Mouse (Mus musculus): ENCODE data around the gene Hdhd5.
A peak's percentile ranks its signal among the peaks of the same experiment; 100 is the strongest.

The Hdhd5 gene

DNA sequence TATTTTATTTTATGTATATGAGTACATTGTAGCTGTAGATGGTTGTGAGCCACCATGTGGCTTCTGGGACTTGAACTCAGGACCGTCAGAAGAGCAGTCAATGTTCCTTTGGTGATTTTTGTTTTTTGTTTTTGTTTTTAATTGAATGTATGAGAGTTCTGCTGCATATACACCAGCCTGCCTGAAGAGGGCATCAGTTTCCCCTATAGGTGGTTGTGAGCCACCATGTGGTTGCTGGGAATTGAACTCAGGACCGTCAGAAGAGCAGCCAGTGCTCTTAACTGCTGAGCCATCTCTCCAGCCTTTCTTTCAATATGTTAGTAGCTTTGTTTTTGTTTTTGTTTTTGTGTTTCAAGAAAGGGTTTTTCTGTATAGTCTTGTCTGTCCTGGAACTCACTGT is 5.2 kb upstream of the Hdhd5 start:
- no peak for DNase-seq (ENCODE audit: low read depth in 2 of 2, low spot score in 2 of 2)

DNA sequence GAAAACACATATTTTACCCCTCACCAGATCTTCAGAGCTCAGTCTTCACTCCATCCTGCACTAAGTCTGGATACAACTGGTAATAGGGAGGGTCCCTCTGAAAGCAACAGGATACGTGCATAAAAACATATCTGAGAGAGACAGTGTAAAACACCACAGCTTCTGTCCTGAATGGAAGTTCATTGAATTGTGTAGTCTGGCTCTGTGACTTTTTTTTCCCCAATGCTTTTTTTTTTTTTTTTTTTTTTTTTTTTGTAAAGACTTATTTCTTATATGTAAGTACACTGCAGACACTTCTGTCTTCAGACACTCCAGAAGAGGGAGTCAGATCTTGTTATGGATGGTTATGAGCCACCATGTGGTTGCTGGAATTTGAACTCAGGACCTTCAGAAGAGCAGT is 1.5 kb upstream of the Hdhd5 start:
- DNase-seq (ENCODE audit: low read depth in 2 of 2, low spot score in 2 of 2): no peak

DNA sequence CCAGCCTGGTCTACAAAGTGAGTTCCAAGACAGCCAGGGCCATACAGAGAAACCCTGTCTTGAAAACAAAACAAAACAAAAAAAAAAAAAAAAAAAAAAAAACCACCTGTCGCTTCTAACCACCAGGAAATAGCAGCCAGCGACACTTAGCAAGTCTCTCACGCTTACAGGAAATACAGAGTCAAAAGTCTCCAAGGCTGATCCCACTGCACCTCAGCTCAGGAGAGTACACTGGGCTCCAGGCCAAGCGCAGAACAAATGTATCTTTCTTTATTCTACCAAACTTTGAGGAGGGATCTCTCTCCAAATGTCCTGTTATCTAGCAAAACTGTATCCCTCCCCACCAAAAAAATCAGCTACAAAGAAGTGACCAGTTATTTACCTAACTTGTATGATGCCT is 2.0 kb downstream of the Hdhd5 start:
- DNase-seq (ENCODE audit: low read depth in 2 of 2, low spot score in 2 of 2): no peak

DNA sequence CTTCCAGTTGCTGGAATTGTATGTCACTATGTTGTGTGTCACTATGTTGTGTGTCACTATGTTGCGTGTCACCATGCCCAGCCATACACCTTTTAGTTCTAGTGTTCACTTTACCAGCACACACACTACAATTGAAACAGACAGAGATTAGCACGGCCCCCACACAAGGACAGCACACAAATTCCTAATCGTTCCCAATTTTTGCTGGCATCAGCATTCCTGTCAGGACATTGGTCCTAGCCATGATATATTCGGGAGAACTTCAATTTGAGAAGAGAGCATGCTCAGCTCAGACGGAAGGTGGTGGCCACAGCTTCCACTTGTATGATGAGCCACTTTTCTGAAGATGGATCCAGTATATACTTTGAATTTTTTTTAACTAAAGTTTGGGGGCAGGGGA is 6.3 kb downstream of the Hdhd5 start:
- DNase-seq (ENCODE audit: low read depth in 2 of 2, low spot score in 2 of 2): no peak

DNA sequence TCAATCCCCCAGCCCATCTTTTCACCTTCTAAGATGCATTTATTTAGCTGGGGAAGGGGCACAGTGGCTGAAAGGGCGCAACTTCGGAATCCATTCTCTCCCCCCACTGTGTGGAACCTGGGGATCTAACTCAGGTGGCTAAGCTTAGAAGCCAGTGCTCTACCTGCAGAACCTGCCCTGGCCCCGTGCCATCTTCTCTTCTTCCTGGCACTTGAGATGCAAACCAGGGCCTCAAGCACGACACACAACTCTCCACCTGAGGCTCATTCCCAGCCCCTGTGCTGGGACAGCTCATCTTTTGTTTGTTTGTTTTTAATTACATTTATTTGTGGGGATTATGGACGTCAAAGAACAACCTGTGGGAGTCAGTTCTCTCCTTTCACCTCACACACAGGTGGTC is 11.5 kb downstream of the Hdhd5 start:
- DNase-seq (ENCODE audit: low read depth in 2 of 2, low spot score in 2 of 2): no peak

DNA sequence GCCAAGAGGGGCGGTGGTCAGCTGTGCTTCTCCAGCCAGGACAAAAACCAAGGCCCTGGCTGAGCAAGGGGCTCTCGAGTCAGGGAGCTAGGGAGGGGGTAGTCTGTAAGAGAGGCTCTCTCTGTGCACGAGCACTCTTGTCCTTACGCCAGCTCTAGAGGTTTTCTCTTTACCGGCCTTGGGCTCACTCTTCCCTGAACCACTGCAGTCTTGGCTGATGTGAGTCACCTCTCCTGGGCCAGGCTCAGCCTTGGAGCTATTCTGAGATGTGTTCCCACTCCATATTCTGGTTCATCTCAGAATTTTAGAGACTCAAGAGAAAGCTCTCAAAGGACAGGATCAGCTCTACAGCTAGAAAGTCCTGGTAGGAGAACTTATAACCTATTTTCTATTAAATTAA is 13.8 kb downstream of the Hdhd5 start:
- no peak for DNase-seq (ENCODE audit: low read depth in 2 of 2, low spot score in 2 of 2)

DNA sequence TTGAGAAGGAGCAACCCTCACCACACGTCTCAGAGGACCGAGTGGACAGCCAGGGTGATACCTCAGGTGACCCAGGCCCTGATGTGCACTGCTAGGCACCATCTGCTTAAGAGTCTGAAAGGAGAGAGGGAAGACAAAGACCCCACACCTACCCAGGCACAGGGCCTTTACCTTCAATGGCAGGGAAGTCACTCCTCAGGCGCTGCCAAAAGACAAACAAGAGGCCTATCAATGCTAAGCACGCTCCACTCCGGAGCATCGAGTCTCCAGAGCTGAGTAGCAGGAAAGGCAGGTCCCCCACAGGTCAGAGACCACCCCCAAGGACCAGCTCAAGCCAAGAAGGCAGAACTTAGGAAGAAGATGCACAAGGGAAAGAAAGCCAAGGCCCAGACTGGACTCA is 14.2 kb downstream of the Hdhd5 start:
- DNase-seq (ENCODE audit: low read depth in 2 of 2, low spot score in 2 of 2): no peak

DNA sequence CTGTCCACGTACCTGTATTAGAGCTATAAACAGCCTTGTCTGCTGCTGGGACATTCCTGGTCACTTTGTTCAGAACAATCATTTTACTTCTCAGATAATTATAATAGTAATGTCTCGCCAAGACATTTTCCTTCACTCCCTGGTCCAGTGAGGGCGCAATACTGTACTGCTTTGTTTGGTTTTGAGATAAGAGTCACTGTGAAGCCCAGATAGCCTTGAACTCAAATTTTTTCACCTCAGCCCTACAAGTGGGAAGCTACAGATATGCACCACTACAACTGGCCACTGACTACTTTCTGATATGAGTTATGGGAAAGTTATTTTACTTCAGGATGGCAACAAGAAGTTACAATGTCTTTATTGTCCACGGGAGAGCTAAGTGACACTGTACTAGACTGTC is 14.7 kb downstream of the Hdhd5 start:
- DNase-seq (ENCODE audit: low read depth in 2 of 2, low spot score in 2 of 2): no peak

DNA sequence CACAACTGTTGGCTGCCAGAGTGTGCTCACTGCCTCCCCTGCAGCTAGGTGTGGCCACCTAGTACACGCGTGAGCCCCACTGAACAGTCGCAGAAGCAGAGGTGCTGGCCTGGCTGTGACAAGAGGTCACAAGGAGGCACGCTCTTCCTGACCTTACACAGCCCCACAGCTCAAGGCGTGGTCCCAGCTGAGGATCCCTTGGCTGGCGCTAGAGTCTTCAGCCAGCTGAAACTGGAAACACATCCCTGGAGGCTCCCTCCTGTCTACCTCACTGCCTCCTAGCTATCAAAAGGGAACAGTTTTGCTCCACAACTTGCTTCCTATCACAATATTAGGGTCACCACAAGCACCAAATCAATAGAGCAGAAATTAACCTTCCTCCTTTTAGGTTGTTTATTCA is 19.9 kb downstream of the Hdhd5 start:
- no peak for DNase-seq (ENCODE audit: low read depth in 2 of 2, low spot score in 2 of 2)

DNA sequence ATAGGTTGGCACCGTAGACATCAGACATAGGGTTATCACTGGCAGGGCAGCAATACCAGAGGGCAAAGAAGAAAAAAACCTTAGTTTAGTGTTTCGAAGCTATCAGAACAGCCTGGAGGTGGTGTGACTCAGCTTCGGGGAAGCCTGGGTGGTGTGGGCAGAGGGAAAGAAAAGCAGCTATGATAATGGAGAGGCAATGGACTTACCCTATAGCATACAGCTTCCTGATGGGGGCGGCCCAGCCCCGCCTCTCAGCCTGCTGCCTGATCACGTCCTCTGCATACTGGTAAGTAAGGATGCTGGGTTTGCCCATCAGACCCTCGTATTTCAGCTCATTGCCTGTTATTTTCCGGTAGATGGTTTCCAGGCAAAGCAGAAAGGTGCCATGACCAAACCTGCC is 20.7 kb downstream of the Hdhd5 start:
- no peak for DNase-seq (ENCODE audit: low read depth in 2 of 2, low spot score in 2 of 2)

DNA sequence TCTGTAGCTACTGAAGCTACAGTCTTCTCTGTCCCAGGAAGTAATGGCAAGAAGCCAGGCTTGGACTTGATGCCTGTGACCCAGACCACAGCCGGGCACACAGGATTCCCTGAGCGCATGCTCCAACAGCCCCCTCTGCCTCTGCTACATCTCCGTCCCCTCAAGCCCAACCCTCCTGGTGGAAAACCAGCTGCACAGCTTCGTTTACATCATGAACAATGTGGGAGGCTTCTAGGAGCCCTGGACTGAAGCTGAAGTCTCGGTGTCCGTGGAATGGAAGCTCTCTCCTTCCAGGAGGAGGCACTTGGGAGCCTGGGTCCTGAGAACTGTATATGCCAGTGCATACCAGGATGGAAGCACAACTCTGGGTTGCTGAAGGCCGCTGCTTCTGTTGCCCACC is 21.1 kb downstream of the Hdhd5 start:
- DNase-seq (ENCODE audit: low read depth in 2 of 2, low spot score in 2 of 2): no peak

DNA sequence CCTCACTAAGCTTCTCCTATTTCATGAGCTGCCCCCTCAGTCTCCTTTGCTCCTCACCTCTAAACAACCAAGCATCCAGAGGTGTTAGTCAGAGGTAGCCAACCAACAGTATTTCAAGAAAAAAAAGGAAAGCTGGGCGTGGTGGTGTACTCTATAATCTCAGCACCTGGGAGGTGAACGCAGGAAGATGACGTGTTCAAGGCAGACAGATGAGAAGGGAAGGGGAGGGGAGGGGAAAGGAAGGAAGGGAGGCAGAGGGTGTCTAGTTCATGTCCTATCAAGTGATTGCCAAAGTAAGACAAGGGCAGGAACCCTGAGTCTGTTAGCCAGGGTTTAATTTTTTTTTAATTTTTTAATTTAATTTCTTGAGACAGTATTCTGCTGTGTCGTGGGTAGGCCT is 22.5 kb downstream of the Hdhd5 start:
- DNase-seq (ENCODE audit: low read depth in 2 of 2, low spot score in 2 of 2): no peak

DNA sequence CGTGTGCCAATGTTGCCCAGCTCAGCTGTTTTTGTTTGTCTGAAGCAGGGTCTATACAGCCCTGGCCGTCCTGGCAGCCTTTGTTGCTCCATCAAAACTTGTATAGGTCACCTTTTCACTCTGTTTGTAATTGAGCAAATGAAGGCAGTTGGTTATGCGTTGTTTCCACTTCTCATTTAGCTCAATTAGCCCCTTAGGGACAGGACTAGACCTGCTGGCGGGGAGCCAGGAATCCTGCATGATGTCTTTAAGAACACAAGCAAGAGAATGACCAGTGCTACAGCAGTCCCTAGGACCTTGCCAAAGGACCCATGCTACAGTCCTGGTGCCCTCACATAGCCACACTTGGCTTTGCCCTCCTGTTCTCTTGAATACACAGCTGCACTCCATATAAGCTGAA is 25.6 kb downstream of the Hdhd5 start:
- DNase-seq (ENCODE audit: low read depth in 2 of 2, low spot score in 2 of 2): no peak

DNA sequence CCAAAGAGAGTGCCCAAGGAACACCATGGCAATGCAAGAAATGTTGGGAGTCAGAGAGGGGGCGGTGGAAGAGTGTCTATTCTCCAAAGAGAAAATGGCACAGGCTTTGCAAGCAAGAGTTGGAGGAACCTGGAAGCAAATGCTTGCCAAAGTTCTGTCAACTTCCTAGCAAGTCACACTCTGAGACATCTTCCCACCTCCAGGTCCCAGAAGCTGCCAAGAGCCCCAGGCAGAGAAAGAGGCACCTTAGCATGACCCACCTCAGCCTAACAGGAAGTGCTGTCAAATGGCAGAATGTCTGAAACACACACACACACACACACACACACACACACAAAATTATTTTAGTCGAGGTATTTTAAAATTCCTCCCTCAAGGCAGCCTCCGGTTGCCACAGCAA is 27.1 kb downstream of the Hdhd5 start:
- no peak for DNase-seq (ENCODE audit: low read depth in 2 of 2, low spot score in 2 of 2)

DNA sequence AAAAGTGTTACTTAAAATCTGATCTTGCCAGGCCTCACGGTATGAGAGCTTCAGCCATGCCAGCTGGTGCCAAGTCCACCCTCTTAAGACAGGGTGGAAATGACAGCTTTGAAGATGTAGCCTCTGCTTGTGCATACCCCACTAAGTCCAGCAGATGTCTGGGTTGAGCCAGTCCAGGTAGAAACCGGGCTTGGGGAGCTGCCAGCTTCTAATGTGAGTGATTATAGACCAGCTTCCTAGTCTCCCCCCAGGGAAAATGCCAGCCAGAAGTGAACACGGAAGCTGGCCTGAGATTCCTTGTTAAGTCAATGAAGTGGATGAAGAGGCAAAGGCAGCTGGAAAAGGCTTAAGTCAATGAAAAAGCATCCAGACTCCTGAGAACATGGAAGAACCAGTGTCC is 34.6 kb downstream of the Hdhd5 start:
- DNase-seq (ENCODE audit: low read depth in 2 of 2, low spot score in 2 of 2): no peak

DNA sequence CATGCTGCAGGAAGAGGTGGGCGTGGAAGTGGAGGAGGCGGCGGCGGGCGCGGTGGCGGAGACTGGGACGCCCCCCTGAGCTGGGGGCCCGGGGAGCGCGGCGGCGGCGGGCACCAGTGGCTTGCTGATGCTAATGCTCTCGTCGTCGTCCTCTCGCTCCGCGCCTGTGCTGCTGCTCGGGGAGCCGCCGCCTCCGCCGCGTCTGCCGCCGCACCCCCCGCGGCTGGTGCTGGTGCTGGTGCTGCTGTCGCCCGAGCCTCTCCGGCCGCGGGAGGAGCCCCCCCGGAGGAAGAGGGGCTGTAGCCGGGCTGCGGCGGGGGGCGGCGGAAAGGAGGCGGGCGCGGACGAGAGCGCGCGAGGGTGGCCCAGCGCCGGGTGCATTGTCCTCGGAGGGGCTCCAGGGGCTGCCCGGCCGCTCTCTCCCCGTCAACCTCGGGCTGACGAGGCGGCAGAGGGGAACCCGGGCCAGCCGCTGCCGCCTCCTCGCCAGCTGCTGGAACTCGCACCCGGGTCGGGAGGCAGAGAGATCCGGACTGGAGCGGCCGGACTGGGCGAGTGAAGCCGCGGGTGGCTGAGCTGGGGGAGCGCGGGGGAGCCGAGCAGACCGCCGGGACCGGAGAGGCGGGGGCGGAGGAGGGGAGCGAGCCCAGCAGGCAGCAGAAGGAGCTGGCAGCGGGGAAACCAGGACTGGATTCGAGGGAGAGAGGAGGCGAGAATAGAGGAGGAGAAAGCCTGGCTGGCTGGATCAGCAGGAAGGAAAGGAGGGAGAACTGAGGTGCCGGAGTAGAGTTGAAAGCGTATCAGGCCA is 37.5 kb downstream of the Hdhd5 start, which contains the start of gene Tmem121b:
TSS of gene Tmem121b (minus strand) at position 434 of the 808 bp plus-strand sequence.
- DNase-seq (ENCODE audit: low read depth in 2 of 2, low spot score in 2 of 2): no peak

DNA sequence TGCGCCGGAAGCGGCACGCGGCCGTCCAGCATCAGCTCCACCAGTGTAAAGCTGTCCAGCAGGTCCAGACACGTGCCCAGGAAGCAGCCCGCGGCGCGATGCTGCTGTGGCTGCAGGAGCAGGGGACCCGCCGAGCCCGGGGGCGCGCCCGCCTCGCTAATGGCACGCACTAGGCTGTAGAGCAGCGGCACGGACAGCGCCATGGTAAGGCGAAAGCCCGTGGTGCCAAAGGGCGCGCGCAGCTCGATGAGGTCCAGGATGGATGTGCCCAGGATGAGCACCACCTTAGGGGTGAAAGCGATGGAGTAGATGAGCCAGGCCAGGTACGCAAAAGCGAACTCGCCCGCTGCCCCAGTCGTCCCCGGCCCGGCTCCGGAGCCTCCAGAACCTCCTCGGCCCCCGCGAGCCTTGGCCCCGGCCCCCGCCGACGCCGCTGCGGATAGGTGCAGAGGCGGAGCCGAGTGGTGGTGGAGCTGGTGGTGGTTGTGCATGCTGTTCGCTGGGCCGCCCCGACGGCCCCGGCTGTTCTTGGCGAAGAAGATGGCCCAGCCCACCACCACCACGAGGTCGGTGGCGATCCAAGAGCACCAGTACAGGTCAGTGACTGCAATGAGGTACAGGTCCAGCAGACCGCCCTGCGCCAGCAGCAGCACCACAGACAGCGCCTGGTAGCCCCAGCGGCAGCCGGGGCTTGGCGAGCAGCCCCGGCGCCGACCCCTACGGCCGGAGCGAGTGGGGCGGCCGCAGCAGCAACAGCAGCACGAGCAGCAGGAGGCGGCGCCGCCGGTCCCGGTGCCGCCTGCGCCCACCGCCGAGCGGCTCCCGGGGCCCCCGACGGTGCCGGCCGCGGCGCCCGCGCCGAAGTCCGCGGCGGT is 38.4 kb downstream of the Hdhd5 start:
- peak in 1 of 2 experiments; percentile 28 for DNase-seq (ENCODE audit: low read depth in 2 of 2, low spot score in 2 of 2)

DNA sequence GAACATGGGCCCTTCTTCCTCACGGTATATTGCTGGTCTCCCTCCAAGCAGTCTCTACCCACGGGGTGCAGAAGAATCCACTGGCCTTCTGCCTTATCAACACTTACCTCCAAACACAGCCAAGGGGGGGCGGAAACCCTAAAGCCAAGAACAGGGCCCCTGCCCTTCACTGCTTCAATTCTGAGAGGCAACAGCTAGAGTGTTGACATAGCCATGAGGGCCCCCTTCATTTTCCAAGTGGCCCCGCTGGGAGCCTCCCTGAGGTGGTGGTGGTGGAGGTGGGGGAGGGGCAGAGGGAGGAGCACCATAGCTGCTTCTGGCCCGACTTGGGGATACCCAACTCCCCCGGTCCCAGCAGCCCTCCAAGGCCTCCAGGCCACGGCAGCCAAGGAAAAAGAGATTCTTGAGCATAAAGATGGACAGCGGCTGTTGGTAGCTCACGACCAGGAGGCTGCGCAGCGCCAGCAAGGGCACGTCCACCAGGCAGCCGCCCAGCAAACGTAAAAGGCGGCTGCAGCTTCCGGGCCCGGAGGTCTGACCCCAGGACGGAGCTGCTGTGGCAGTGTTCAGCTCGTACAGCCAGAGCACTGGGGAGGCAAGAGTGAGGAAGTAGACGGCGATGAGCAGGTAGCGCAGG is 39.1 kb downstream of the Hdhd5 start:
- DNase-seq (ENCODE audit: low read depth in 2 of 2, low spot score in 2 of 2): no peak

DNA sequence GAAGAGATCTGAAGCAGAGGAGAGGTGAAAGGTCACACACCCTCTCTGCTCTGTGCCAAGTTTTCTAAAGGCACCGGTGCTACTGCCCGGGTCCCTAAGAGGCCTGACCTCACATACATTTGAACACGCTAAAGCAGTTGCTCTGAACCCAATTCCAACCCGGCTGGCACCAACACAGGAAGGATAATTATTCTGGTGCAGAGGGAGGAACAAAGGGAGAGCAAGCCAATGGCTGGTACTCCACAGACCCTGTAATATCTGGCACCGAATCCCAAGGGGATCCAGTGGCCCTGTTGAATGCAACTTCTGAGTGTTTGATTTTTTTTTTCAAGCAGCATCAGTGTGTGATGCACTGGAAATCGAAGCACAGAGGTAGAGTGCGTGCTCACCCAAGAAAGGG is 40.1 kb downstream of the Hdhd5 start:
- DNase-seq (ENCODE audit: low read depth in 2 of 2, low spot score in 2 of 2): no peak

DNA sequence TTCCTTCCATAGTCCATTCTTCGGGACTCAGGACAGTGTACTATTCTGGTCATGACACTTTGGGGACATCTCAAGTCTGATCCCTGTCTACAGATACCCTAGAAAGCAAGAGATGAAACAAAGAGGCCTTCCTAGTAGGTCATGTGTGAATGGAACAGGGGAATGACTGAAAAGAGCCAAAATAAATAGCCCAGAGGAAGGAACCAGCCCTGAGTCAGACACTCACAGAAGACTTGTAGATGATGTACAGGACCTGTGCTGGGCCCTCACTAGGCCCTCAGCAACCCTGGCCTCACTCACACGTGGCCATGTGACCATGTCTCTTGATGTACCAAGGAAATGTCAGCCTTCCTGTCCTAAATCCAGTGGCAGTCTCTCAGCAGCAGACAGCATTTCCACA is 41.7 kb downstream of the Hdhd5 start:
- DNase-seq (ENCODE audit: low read depth in 2 of 2, low spot score in 2 of 2): no peak

DNA sequence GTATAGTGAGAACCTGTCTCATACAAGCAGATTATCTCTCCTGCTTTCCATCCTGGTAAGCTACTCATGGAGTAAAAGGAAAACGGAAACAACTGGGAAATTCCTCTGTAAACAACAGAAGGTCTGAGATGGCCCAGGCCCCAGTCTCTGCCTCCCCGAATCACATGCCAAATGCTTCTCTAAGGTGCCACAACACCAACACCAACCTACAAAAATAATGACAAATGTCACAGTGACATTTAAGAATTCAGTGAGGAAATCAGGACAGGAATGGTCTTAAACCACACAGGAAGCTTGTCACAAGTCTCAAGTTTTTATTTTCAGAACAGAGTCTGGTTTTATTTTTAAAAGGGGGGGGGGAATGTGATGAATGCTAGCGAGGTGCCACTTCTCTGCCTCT is 42.5 kb downstream of the Hdhd5 start:
- no peak for DNase-seq (ENCODE audit: low read depth in 2 of 2, low spot score in 2 of 2)

DNA sequence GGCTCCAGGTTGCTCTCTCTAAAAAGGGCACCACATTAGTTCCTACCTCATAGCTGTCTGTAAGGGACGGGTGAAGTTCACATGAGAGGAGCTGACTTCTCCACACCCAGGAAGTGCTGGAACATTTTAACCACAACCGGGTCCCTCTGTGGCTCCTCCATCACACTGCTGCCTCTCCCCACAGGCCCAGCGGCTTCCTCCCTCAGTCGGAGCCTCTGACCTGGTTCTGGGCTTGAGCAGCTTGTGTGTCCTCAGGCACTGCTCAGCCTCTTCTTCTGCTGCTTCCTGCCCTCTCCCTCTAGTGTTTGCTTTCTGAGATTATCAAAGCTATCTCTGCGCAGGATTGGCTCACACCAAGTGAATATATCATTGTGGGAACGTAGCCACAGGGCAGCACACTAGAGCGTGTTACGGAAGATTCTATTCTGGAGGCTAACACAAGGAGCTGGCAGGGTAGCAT is 45.0 kb downstream of the Hdhd5 start:
- peak; percentile 54 to 59 for DNase-seq (ENCODE audit: low read depth in 2 of 2, low spot score in 2 of 2)
